Comparison of ENCODE assay signal across 8 mouse cellular contexts in the genomic region with DNA sequence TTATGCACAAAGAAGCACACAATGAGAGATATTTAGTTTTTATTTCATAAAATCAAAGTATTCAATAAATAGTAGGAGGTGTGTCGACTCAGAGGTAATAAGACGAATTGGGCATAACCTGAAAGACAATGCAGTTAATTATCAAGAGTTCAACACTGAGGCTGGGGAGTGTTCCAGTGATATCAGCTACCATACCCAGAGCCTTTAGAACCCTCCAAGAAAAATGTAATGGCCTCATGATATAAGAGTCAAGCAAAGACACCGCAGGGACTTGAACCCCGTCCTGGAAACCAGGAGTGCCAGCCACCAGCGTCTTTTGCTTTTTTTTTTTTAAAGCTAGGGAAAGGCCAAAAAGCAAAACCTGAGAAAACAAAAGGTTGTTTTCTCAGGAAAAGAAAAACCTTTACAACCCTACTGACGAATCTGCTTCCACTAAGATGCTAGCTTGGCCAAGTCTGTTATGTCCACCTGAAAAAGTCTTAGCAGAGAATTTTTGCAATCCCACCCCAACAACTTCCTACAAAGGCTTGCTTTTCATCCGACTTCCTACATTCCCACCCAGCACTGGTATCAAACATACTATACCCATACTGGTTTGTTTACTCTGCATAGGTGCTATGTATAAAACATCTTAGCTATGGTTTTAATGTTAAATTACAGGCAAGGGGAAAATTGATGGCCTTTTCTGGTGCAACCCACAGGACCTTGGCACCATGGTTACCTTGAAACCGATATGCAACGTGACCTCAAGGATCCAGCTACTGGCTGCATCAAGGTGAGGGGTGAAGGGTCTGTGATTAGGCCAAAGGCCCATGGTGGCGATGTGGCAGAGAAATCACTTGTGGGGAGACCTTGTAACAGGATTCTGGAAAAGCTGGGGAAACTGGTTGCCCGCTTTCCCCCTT. TPM values are rescaled to one million over a fixed set of nuclear protein-coding genes. Genes with fewer than 3 reads are reported as not detected.
DNase-seq lines count a peak whose midpoint lies in the region; ATAC-seq and TF ChIP-seq lines count a peak whose summit lies in the region.

No protein-coding gene starts in this region.

- H3K9me3 ChIP-seq in CH12.LX (replicated peaks; ENCODE audit: low read length), result no peaks in the 10 kb centered on the region
- no peaks in the 10 kb centered on the region for H3K9me3 ChIP-seq in forebrain, embryonic 12.5 days
- no peaks in the 10 kb centered on the region for H3K9me3 ChIP-seq in liver, embryonic 12.5 days (replicated peaks)

- peak overlapping the region; percentile 100 for H3K27ac ChIP-seq in heart, adult 2 months
- peak overlapping the region; percentile 44; the same call in 1 of the 2 replicates for H3K27ac ChIP-seq in CH12.LX (ENCODE audit: insufficient read depth, low read depth)
- H3K27ac ChIP-seq in forebrain, embryonic 12.5 days, result peak overlapping the region; percentile 66; the same call in 1 of the 2 replicates
- peak overlapping the region; percentile 99 for H3K27ac ChIP-seq in liver, embryonic 12.5 days

- dilution Hi-C loops in CH12.LX (cut with MboI; ENCODE audit: extremely low pct_ligation_motif_present, extremely low pct_unique_long_range_greater_than_20kb, low sequenced_read_pairs), result no loop called here

- H3K79me2 ChIP-seq in heart, adult 2 months (replicated peaks; ENCODE audit: control insufficient read depth, insufficient read depth, low read length), result peaks cover 4% of the 10 kb centered on the region
- peaks cover 51% of the 10 kb centered on the region for H3K79me2 ChIP-seq in CH12.LX (replicated peaks; ENCODE audit: control insufficient read depth, extremely low read depth, insufficient read depth, poor library complexity, severe bottlenecking)

- no peak for TF ChIP-seq RAD21 in CH12.LX (IDR thresholded peaks at IDR 0.05; ENCODE audit: low read depth, low read length)

- WGBS in heart, adult 2 months, result 23% methylated on average over 11 of the region's 11 CpGs
- 72% methylated on average over 11 of the region's 11 CpGs for WGBS in forebrain, embryonic 12.5 days
- WGBS in liver, embryonic 12.5 days (ENCODE audit: insufficient replicate concordance), result 63% methylated on average over 11 of the region's 11 CpGs

- peaks cover 10% of the 10 kb centered on the region for H3K4me1 ChIP-seq in heart, adult 2 months (ENCODE audit: control insufficient read depth, insufficient read depth, low read length)
- H3K4me1 ChIP-seq in CH12.LX (ENCODE audit: control insufficient read depth in 1 of 2, insufficient read depth in 2 of 2), result peaks cover 5 to 34% of the 10 kb centered on the region in 2 experiments; a peak in 3 of 4 replicates
- H3K4me1 ChIP-seq in forebrain, embryonic 12.5 days, result peaks cover 40% of the 10 kb centered on the region
- H3K4me1 ChIP-seq in liver, embryonic 12.5 days, result peaks cover 61% of the 10 kb centered on the region

- TF ChIP-seq POLR2A in heart, adult 2 months (IDR thresholded peaks at IDR 0.05; ENCODE audit: insufficient read depth, low read depth, low read length), result peak; percentile 70
- peak; percentile 11; the same call in 1 of the 2 replicates for TF ChIP-seq POLR2A in CH12.LX (IDR thresholded peaks at IDR 0.05; ENCODE audit: low read depth, low read length)

- in situ Hi-C loops in CH12.LX (cut with MboI; ENCODE audit: low pct_ligation_motif_present, low pct_unique_long_range_greater_than_20kb, low sequenced_read_pairs), result no loop called here

- peaks cover 35% of the 10 kb centered on the region for H3K36me3 ChIP-seq in heart, adult 2 months (ENCODE audit: control insufficient read depth, insufficient read depth, low read length)
- H3K36me3 ChIP-seq in CH12.LX (replicated peaks in 1 of 2; ENCODE audit: control insufficient read depth in 1 of 2, insufficient read depth in 1 of 2, low read length in 1 of 2), result peaks cover 40 to 60% of the 10 kb centered on the region in 2 experiments
- H3K36me3 ChIP-seq in forebrain, embryonic 12.5 days (replicated peaks), result peaks cover 42% of the 10 kb centered on the region
- H3K36me3 ChIP-seq in liver, embryonic 12.5 days, result peaks cover 58% of the 10 kb centered on the region

- peak in 1 of 2 experiments; percentile 46 for DNase-seq in heart, adult 2 months
- DNase-seq in heart, adult 8-10 months (ENCODE audit: low spot score), result no peak
- DNase-seq in CH12.LX (ENCODE audit: extremely low read depth), result no peak
- DNase-seq in testis, postnatal 10 days (ENCODE audit: low spot score), result peak; percentile 44
- DNase-seq in urinary bladder, postnatal 25 days (ENCODE audit: low spot score), result no peak
- no peak for DNase-seq in right cerebral cortex, adult 2 months (ENCODE audit: low spot score in 2 of 2)

- H3K4me2 ChIP-seq in CH12.LX (ENCODE audit: insufficient read depth, low read depth, poor library complexity, severe bottlenecking), result peak overlapping the region; percentile 97
- H3K4me2 ChIP-seq in forebrain, embryonic 12.5 days, result peak overlapping the region; percentile 95
- peak overlapping the region; percentile 93 for H3K4me2 ChIP-seq in liver, embryonic 12.5 days

- peak overlapping the region; percentile 75; the same call in 1 of the 2 replicates for H3K9ac ChIP-seq in heart, adult 2 months (ENCODE audit: low read depth, low read length)
- H3K9ac ChIP-seq in CH12.LX (ENCODE audit: insufficient read depth, low read depth), result peak overlapping the region; percentile 99
- peak overlapping the region; percentile 99 for H3K9ac ChIP-seq in forebrain, embryonic 12.5 days
- H3K9ac ChIP-seq in liver, embryonic 12.5 days, result peak overlapping the region; percentile 99

- no peak for ATAC-seq in forebrain, embryonic 12.5 days (ENCODE audit: low FRiP score)
- no peak for ATAC-seq in liver, embryonic 12.5 days

- no peaks in the 10 kb centered on the region for H3K27me3 ChIP-seq in heart, adult 2 months (ENCODE audit: control insufficient read depth, insufficient read depth, low read length)
- H3K27me3 ChIP-seq in CH12.LX (replicated peaks), result no peaks in the 10 kb centered on the region
- H3K27me3 ChIP-seq in forebrain, embryonic 12.5 days, result no peaks in the 10 kb centered on the region
- H3K27me3 ChIP-seq in liver, embryonic 12.5 days (replicated peaks), result no peaks in the 10 kb centered on the region

- H3K4me3 ChIP-seq in heart, adult 2 months, result peak overlapping the region; percentile 89
- peak overlapping the region in 2 of 3 experiments; percentile 67 to 98 for H3K4me3 ChIP-seq in CH12.LX (replicated peaks in 1 of 3; ENCODE audit: low read depth in 2 of 3, low read length in 2 of 3, poor library complexity in 1 of 3)
- peak overlapping the region; percentile 99 for H3K4me3 ChIP-seq in forebrain, embryonic 12.5 days (replicated peaks)
- H3K4me3 ChIP-seq in liver, embryonic 12.5 days, result peak overlapping the region; percentile 91

- TF ChIP-seq EP300 in heart, adult 2 months (IDR thresholded peaks at IDR 0.05; ENCODE audit: insufficient read depth, low read depth, low read length), result peak; percentile 74; the same call in 1 of the 2 replicates
- no peak for TF ChIP-seq EP300 in CH12.LX (IDR thresholded peaks at IDR 0.05; ENCODE audit: low read length)

- no peak for TF ChIP-seq CTCF in heart, adult 2 months (IDR thresholded peaks at IDR 0.05)
- no peak for TF ChIP-seq CTCF in CH12.LX (conservative IDR thresholded peaks at IDR 0.05 in 1 of 2, IDR thresholded peaks at IDR 0.05 in 1 of 2; ENCODE audit: low read depth in 2 of 2, low read length in 2 of 2)

- intact Hi-C loops in heart, adult 2 months (cut with DNase I), result no loop called here

TF ChIP-seq in CH12.LX, 34 proteins besides CTCF, POLR2A, EP300 and RAD21:
- TF ChIP-seq JUND (conservative IDR thresholded peaks at IDR 0.05; ENCODE audit: low read depth, low read length) (no peak), TBP (conservative IDR thresholded peaks at IDR 0.05; ENCODE audit: low read depth, low read length) (no peak), USF1 (IDR thresholded peaks at IDR 0.05; ENCODE audit: low read depth, low read length) (no peak), SMC3 (IDR thresholded peaks at IDR 0.05; ENCODE audit: low read depth, low read length) (no peak), MAFK (IDR thresholded peaks at IDR 0.05; ENCODE audit: insufficient replicate concordance, low read length) (no peak), TCF12 (IDR thresholded peaks at IDR 0.05; ENCODE audit: low read depth, low read length) (no peak), KAT2A (IDR thresholded peaks at IDR 0.05; ENCODE audit: insufficient replicate concordance, low read length) (no peak), JUN (IDR thresholded peaks at IDR 0.05; ENCODE audit: insufficient read depth, low read depth, low read length) (no peak), GABPA (IDR thresholded peaks at IDR 0.05; ENCODE audit: insufficient replicate concordance, low read depth, low read length) (no peak), SIN3A (IDR thresholded peaks at IDR 0.05; ENCODE audit: low read length) (no peak), PAX5 (IDR thresholded peaks at IDR 0.05; ENCODE audit: low read length) (no peak), ELF1 (IDR thresholded peaks at IDR 0.05; ENCODE audit: low read depth, low read length) (no peak), CHD2 (IDR thresholded peaks at IDR 0.05; ENCODE audit: low read length) (no peak), MAX (IDR thresholded peaks at IDR 0.05; ENCODE audit: low read length) (no peak)

RNA-seq across cellular contexts. Expression of gene Scyl1, which starts 24.7 kb away (rescaled TPM):
- total RNA-seq in heart, adult 2 months (2021), result 10 to 100 TPM; 57.2 to 70.0 TPM
- 95.6 and 113 TPM in 2 replicates for polyA plus RNA-seq in heart, adult 2 months (2012; rRNA removed)
- total RNA-seq in heart, adult 8-10 months (2022), result 10 to 100 TPM; 63.3 to 70.6 (median 67.2) TPM
- total RNA-seq in CH12.LX (2012; rRNA removed) (49.8 and 55.0 TPM in 2 replicates), CH12.LX (2014; rRNA removed) (35.1 and 37.6 TPM in 2 replicates)
- 49.1 and 56.1 TPM in 2 replicates for polyA plus RNA-seq in CH12.LX (2012; ENCODE audit: insufficient read length, low read depth)
- 63.4 and 65.3 TPM in 2 replicates for polyA plus RNA-seq in forebrain, embryonic 12.5 days (2016; fragmentation: Nextera tagmentation; extraction: Ambion mirVana)
- 38.3 and 39.7 TPM in 2 replicates for polyA plus RNA-seq in liver, embryonic 12.5 days (2016; fragmentation: Nextera tagmentation; extraction: Ambion mirVana)

RNA-seq across cellular contexts. Expression of gene Ltbp3, which starts 55.2 kb away (rescaled TPM):
- total RNA-seq in heart, adult 2 months (2021), result 10 to 100 TPM; 30.7 to 34.2 TPM
- polyA plus RNA-seq in heart, adult 2 months (2012; rRNA removed), result 61.3 and 61.5 TPM in 2 replicates
- 10 to 100 TPM; 28.2 to 33.1 (median 31.7) TPM for total RNA-seq in heart, adult 8-10 months (2022)
- total RNA-seq in CH12.LX (2012; rRNA removed), result 0.17 and 0.51 TPM in 2 replicates
- total RNA-seq in CH12.LX (2014; rRNA removed), result not detected in 2 replicates
- not detected in 2 replicates for polyA plus RNA-seq in CH12.LX (2012; ENCODE audit: insufficient read length, low read depth)
- polyA plus RNA-seq in forebrain, embryonic 12.5 days (2016; fragmentation: Nextera tagmentation; extraction: Ambion mirVana), result 10.0 and 12.0 TPM in 2 replicates
- 3.7 and 3.8 TPM in 2 replicates for polyA plus RNA-seq in liver, embryonic 12.5 days (2016; fragmentation: Nextera tagmentation; extraction: Ambion mirVana)

Comparison
In these comparisons a context has a peak if more than half of its experiments do, and no peak if none do; other contexts are left out.
1. H3K27ac ChIP-seq: peak in every context shown above with its lines; median percentile 100 in heart, adult 2 months; 99 in liver, embryonic 12.5 days; 66 in forebrain, embryonic 12.5 days; 44 in CH12.LX.